Mouse (Mus musculus): Measurements from ENCODE around the gene Prkag2.

DNA sequence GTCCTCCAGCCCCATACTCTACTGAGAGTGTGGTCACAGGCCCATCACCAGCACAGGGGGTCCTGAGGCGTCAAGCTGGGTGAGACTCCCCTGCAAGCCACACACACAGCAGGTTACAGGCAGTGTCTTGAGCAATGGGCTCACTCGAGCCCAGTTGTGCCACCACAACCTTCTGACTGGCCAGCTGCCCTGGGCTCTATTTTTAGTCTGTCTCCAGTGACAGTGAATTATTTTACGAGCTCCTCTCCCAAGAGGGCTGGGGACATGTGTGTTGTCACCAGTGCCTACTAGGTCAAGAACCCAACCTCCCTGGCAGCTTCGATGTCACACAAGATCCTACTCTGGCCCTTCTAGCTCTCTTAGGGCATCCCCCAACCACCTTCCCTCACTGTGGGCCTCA is 4.0 kb downstream of the Prkag2 start:
- TF ChIP-seq GATA1 (IDR thresholded peaks at IDR 0.05; ENCODE audit: borderline replicate concordance, low read length) (no peak), FLI1 (IDR thresholded peaks at IDR 0.05; ENCODE audit: low read length) (no peak)
